Mouse (Mus musculus) left cerebral cortex, adult 2 months (tissue): ENCODE measurements around the gene Cep295nl. TPM values are rescaled to one million over a fixed set of nuclear protein-coding genes. Genes with fewer than 3 reads are reported as not detected.
"Not testable (repeated sequence)": the region's sequence is repeated elsewhere in the genome, so short reads cannot be mapped to it uniquely, and the experiment has no call there.

Experiments used
- DNase-seq, 2 experiments: peaks; one replicate each; pipeline ENCODE4 v3.0.0; 2021 to 2022; ENCODE audit warnings: low spot score in 2 of 2, mixed read lengths in 1 of 2; ENCODE audit errors: extremely low spot score in 1 of 2
- H3K27ac ChIP-seq: fragments of 200-600 bp; 2 replicates; pipeline ENCODE4 v1.8.1; 2022
- H3K4me3 ChIP-seq: fragments of 200-600 bp; 2 replicates; pipeline ENCODE4 v1.8.1; 2022
- CTCF ChIP-seq: fragments of 200-600 bp; IDR thresholded peaks from 2 replicates; pipeline ENCODE4 v1.8.1; 2022; ENCODE audit warnings: antibody characterized with exemption, mild to moderate bottlenecking, moderate library complexity
- intact Hi-C: fragments of 180-260 bp; cut with DNase I; formaldehyde crosslinking; loops from one replicate; pipeline ENCODE4 v1.15.1; 2025
- long read RNA-seq, 2 experiments: library from polyadenylated mRNA; stranded (forward); transcript quantifications; one replicate each; pipeline ENCODE4 v2.0.0; 2021; ENCODE audit warnings: borderline mapping rate in 2 of 2
- total RNA-seq, 2 experiments: library from RNA; stranded (reverse); gene quantifications; 2 replicates each; pipeline ENCODE4 v1.2.3; 2021

Gene Cep295nl
- total RNA-seq, result 1 to 10 TPM; 1.5 to 1.8 TPM
- long read RNA-seq, experiment 1, partial matches to known transcripts, result 0 of 1 reads
- long read RNA-seq, experiment 1, other reads (novel, unspliced or antisense), result 1 of 1 reads
- long read RNA-seq, experiment 2, result 0 reads

DNA sequence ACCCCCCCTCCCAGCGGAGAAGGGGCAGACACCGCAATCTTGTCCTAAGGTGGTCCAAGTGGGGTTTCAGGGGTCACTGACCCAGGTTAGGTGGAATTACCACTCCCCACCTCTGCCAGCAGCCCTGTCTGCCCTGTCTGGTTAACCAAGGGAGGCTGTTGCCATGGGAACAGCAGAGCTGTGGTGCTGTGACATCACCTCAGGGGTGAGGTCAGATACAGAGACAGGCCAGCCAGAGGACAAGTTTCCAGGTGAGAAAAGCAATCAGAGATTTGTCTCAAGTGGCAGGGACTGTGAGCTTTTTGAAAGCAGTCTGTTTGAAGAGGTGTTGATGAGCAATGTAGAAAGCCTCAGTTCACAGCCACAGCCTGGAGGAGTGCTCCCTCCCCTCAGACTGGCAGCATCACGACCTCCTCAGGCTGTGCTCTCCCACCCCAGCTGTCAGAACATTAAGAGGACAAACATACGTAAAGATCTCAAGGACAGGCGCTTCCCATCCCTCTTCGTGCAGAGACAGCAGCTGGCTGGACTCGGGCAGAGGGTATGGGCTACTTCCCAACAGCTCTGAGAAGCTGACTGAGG, at the start of gene Cep295nl:
TSS of gene Cep295nl (minus strand) at position 101 of the 582 bp plus-strand sequence.
- no peak within 1 kb of the TSS for H3K27ac ChIP-seq

DNA sequence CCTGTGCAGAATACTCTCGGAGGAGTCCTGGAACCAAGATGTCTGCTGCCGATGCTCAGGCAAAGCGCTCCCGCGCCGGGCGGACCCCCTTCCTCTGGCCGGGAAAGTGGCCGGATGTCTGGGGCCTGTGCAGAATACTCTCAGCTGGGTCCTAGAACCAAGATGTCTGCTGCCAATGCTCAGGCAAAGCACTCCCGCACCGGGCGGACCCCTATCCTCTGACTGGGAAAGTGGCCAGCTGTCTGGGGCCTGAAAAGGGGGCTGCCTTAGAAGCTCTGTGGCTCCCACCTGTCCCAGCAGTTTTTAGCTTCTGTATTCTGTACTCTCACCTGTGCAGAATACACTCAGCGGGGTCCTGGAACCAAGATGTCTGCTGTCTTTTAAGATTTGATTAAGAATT, 45.5 kb upstream of the Cep295nl start:
- H3K27ac ChIP-seq, intact Hi-C loops, DNase-seq, H3K4me3 ChIP-seq: not testable (repeated sequence)

More for the DNA sequence above, at the start of gene Cep295nl:
- TF ChIP-seq CTCF, result no peak
- no peak within 1 kb of the TSS for H3K4me3 ChIP-seq
- intact Hi-C loops, result no loop called here
- DNase-seq, result no peak

DNA sequence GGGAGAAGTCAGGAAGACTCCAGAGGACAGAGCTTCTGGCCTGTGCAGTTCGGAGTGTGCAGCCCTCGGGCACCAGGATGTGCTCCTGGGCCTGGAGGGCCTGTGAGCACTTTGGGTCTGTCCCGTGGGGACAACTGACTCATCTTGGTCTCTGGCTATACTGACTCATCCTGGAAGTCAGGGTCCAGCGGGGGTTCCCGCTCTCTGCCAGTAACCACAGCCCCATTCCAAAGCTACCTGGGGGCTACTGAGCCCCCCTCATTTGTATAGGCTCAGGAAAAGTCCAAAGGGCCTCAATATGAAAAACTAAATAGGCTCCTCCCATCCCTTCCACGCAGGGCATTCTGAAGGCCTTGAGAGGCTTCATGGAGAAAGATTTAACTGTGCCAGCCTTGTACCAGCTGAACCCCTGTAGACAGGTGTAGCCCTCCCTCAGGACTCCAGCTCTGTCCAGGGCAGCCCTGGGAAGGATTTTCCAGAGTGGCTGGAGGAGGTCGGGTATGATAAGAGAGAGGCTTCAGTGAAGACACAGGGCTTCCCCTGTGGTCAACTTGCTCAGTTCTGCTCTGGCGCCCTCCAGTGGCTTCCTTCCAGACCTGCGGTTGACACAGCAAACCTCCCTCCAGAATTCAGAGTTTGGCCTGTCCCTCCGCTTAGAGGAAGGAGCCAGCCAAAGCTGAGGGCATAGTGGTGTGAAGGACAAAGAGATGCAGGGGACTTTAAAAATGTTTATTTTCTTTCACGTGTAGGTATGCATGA, 37.1 kb upstream of the Cep295nl start:
- no peak overlapping the region for H3K27ac ChIP-seq
- intact Hi-C loops, result loop anchor here (1.0 to 10.0 kb wide), 2 partner anchors 62 to 295 kb away; no protein-coding TSS in a partner anchor
- DNase-seq, result peak; percentile 78 to 89
- H3K4me3 ChIP-seq, result no peak overlapping the region
- peak; percentile 91 for TF ChIP-seq CTCF

DNA sequence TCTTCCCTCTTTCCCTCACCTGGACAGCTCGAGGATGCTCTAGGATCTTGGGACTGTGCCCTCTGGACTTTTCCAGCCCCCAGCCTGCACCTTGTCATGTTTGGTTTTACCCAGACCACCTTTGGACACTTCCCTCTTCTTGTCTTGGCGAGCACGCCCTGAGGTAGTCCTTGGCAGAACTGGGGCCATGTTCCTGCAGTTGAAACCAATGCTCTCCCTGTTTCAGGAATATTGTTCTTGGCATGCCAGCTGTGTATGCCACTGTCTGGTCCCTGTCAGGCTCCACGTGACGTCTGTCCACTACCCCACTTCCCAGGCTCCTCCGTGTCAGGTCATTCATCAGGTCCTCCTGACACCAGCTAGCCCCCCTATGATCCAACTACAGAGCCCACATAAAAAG, 36.4 kb upstream of the Cep295nl start:
- intact Hi-C loops, result loop anchor here (1.0 to 10.0 kb wide), 2 partner anchors 61 to 294 kb away; no protein-coding TSS in a partner anchor
- DNase-seq, result no peak
- Histone ChIP-seq H3K27ac (no peak overlapping the region), H3K4me3 (no peak overlapping the region)
- TF ChIP-seq CTCF, result no peak

DNA sequence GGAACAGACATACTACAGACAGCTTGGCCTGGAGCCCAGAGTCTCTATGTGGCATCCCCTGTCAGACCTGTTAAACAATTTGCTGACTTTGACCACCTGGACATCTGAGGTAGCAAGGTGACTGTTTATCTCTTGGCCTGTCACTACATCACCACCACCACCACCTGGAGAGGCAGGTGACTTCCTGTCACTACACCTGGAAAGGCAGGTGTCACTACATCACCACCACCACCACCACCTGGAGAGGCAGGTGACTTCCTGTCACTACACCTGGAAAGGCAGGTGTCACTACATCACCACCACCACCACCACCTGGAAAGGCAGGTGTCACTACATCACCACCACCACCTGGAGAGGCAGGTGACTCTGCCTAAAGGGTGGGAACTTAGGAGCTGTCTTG, 34.0 kb upstream of the Cep295nl start:
- intact Hi-C loops, result loop anchor here (10.0 kb wide), 1 partner anchor 292 kb away; no protein-coding TSS in a partner anchor
- H3K27ac ChIP-seq, result not testable (repeated sequence)

GRCm38 (mm10) chr11:118375881-118376280, 33.6 kb upstream of the Cep295nl start:
- no peak overlapping the region for H3K27ac ChIP-seq
- no peak for DNase-seq
- no peak overlapping the region for H3K4me3 ChIP-seq
- no peak for TF ChIP-seq CTCF
- intact Hi-C loops, result loop anchor here (10.0 kb wide), 1 partner anchor 291 kb away; no protein-coding TSS in a partner anchor

More for the DNA sequence above, 34.0 kb upstream of the Cep295nl start:
- H3K4me3 ChIP-seq, DNase-seq: not testable (repeated sequence)

DNA sequence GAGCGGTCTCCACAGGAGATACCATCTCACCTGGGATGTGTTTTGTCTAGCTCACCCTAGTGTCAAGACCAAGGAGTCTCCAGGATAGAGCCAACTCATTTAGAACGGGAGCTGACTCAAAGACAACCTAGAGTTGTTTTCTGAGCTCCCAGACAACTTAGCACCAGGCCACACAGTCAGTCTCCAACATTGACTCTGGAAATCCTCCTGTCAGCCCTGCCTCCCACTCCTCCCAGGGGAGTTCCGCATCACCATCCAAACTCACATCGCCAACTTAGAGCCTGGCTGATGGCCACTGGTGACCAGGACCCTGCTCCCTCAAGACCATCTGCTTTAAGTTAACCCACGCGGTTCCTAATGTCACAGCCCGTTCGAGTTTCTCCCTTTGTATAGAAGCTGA, 33.2 kb upstream of the Cep295nl start:
- intact Hi-C loops, result loop anchor here (10.0 kb wide), 1 partner anchor 291 kb away; no protein-coding TSS in a partner anchor

GRCm38 (mm10) chr11:118375006-118375405, 32.7 kb upstream of the Cep295nl start:
- H3K4me3 ChIP-seq, result no peak overlapping the region
- DNase-seq, result no peak
- intact Hi-C loops, result loop anchor here (10.0 kb wide), 1 partner anchor 290 kb away; no protein-coding TSS in a partner anchor
- TF ChIP-seq CTCF, result peak; percentile 11; the same call in 1 of the 2 replicates
- H3K27ac ChIP-seq, result no peak overlapping the region

More for the DNA sequence above, 33.2 kb upstream of the Cep295nl start:
- TF ChIP-seq CTCF, result no peak
- Histone ChIP-seq H3K4me3 (no peak overlapping the region), H3K27ac (no peak overlapping the region)
- DNase-seq, result no peak

DNA sequence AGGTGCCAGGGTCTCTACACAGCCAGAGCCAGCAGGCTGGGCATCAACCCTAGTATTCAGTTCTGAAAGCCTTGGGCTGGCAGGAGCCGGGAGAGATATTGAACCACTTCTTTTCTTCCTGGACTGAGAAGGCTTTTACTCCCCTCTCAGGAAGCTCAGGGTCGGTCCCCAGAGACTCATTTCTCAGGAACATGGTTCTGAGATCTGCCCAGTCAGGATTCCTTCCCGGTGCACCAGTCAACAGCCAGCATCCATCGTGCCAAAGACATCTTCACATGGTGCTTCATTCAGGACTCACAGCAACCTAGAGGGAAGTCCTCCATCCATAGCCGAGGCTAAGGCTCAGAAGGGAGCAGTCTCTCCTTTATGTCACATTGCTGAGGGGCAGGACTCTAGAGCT, 32.2 kb upstream of the Cep295nl start:
- Histone ChIP-seq H3K4me3 (no peak overlapping the region), H3K27ac (no peak overlapping the region)
- DNase-seq, result no peak
- TF ChIP-seq CTCF, result no peak
- intact Hi-C loops, result loop anchor here (10.0 kb wide), 1 partner anchor 290 kb away; no protein-coding TSS in a partner anchor

GRCm38 (mm10) chr11:118372641-118373040, 30.3 kb upstream of the Cep295nl start:
- DNase-seq, result no peak
- no peak overlapping the region for H3K4me3 ChIP-seq
- H3K27ac ChIP-seq, result no peak overlapping the region
- TF ChIP-seq CTCF, result no peak
- intact Hi-C loops, result loop anchor here (10.0 kb wide), 1 partner anchor 288 kb away; no protein-coding TSS in a partner anchor

DNA sequence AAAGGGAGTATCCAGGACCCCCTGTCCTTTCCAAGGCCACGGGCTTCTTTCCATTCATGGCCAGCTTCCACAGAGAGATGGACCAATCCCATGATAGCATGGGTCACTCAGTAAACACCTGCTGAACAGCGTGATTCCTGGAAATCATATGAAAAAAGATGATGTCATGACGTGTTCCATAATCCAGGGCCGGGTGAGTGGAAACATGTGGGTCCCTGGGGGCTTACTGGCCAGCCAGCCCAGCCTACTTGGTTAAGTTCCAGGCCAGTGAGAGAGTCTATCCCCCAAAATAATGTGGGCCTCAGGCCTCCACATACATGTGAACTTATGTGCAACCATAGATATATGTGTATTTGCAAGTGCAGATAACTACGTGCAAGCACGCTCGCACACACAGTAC, 29.6 kb upstream of the Cep295nl start:
- no peak for DNase-seq
- intact Hi-C loops, result loop anchor here (10.0 kb wide), 1 partner anchor 287 kb away; no protein-coding TSS in a partner anchor

GRCm38 (mm10) chr11:118369657-118370056, 27.4 kb upstream of the Cep295nl start:
- intact Hi-C loops, result loop anchor here (10.0 kb wide), 1 partner anchor 285 kb away; no protein-coding TSS in a partner anchor
- Histone ChIP-seq H3K27ac (no peak overlapping the region), H3K4me3 (no peak overlapping the region)
- TF ChIP-seq CTCF, result no peak
- no peak for DNase-seq

More for the DNA sequence above, 29.6 kb upstream of the Cep295nl start:
- TF ChIP-seq CTCF, result no peak
- no peak overlapping the region for H3K4me3 ChIP-seq
- H3K27ac ChIP-seq, result no peak overlapping the region
